Mouse (Mus musculus): ENCODE results near the gene 4931429L15Rik.
A peak's percentile ranks its signal among the peaks of the same experiment; 100 is the strongest.

The 4931429L15Rik gene

GRCm38 (mm10) chr9:46327706-46328571, 8.2 kb upstream of the 4931429L15Rik start:
- DNase-seq (ENCODE audit: low spot score) = no peak

GRCm38 (mm10) chr9:46326694-46327405, 7.1 kb upstream of the 4931429L15Rik start:
- DNase-seq (ENCODE audit: low spot score) = no peak

- no peak for DNase-seq (ENCODE audit: low spot score)
Observed at GRCm38 (mm10) chr9:46320461-46320860, 675 bp upstream of the 4931429L15Rik start.

- DNase-seq (ENCODE audit: low spot score) = no peak
Observed at GRCm38 (mm10) chr9:46317957-46318356, 1.8 kb downstream of the 4931429L15Rik start.

GRCm38 (mm10) chr9:46316909-46317308, 2.9 kb downstream of the 4931429L15Rik start:
- no peak for DNase-seq (ENCODE audit: low spot score)

GRCm38 (mm10) chr9:46316388-46316787, 3.4 kb downstream of the 4931429L15Rik start:
- DNase-seq (ENCODE audit: low spot score) = no peak

- no peak for DNase-seq (ENCODE audit: low spot score)
Observed at GRCm38 (mm10) chr9:46315807-46316365, 3.9 kb downstream of the 4931429L15Rik start.

GRCm38 (mm10) chr9:46314921-46315320, 4.9 kb downstream of the 4931429L15Rik start:
- no peak for DNase-seq (ENCODE audit: low spot score)

GRCm38 (mm10) chr9:46314507-46314906, 5.3 kb downstream of the 4931429L15Rik start:
- DNase-seq (ENCODE audit: low spot score) = peak; percentile 57

GRCm38 (mm10) chr9:46309121-46309520, 10.7 kb downstream of the 4931429L15Rik start:
- no peak for DNase-seq (ENCODE audit: low spot score)

GRCm38 (mm10) chr9:46302142-46302541, 17.6 kb downstream of the 4931429L15Rik start:
- peak; percentile 46 for DNase-seq (ENCODE audit: low spot score)

GRCm38 (mm10) chr9:46298381-46298780, 21.4 kb downstream of the 4931429L15Rik start:
- no peak for DNase-seq (ENCODE audit: low spot score)

- DNase-seq (ENCODE audit: low spot score) = peak; percentile 98
Observed at GRCm38 (mm10) chr9:46282631-46283436, 37.0 kb downstream of the 4931429L15Rik start, which contains the start of gene Bud13. Gene Bud13 (plus strand): TSS chr9:46283008.

GRCm38 (mm10) chr9:46274494-46274893, 45.3 kb downstream of the 4931429L15Rik start:
- no peak for DNase-seq (ENCODE audit: low spot score)

GRCm38 (mm10) chr9:46272677-46273454, 46.9 kb downstream of the 4931429L15Rik start, which contains the start of gene Zpr1:
Gene Zpr1 (plus strand): TSS chr9:46273064.
- peak; percentile 77 for DNase-seq (ENCODE audit: low spot score)

- DNase-seq (ENCODE audit: low spot score) = no peak
Observed at GRCm38 (mm10) chr9:46272070-46272469, 47.7 kb downstream of the 4931429L15Rik start.

GRCm38 (mm10) chr9:46270782-46271181, 49.0 kb downstream of the 4931429L15Rik start:
- no peak for DNase-seq (ENCODE audit: low spot score)

GRCm38 (mm10) chr9:46269125-46269524, 50.7 kb downstream of the 4931429L15Rik start:
- DNase-seq (ENCODE audit: low spot score) = no peak

- no peak for DNase-seq (ENCODE audit: low spot score)
Observed at GRCm38 (mm10) chr9:46268343-46268873, 51.4 kb downstream of the 4931429L15Rik start, which contains the start of gene Apoa5. Gene Apoa5 (plus strand): TSS chr9:46268633.

GRCm38 (mm10) chr9:46261131-46261530, 58.7 kb downstream of the 4931429L15Rik start:
- no peak for DNase-seq (ENCODE audit: low spot score)

GRCm38 (mm10) chr9:46259111-46259510, 60.7 kb downstream of the 4931429L15Rik start:
- DNase-seq (ENCODE audit: low spot score) = no peak
